Mouse (Mus musculus) heart, postnatal 0 days (tissue): ENCODE measurements around the gene Kctd13.

Experiments used
- CTCF ChIP-seq: IDR thresholded peaks from 2 replicates; pipeline ENCODE4 v1.5.1; 2016; ENCODE audit warnings: antibody characterized with exemption, control low read depth, low read depth
- EP300 ChIP-seq: IDR thresholded peaks from 2 replicates; pipeline ENCODE4 v1.6.1; 2016; ENCODE audit warnings: antibody characterized with exemption, low read depth

GRCm38 (mm10) chr7:126887281-126887680, 41.4 kb upstream of the Kctd13 start:
- TF ChIP-seq CTCF: no peak
- no peak for TF ChIP-seq EP300
